Mouse (Mus musculus) midbrain, embryonic 15.5 days (tissue): ENCODE data around the gene Grm8. TPM values are rescaled to one million over a fixed set of nuclear protein-coding genes. Genes with fewer than 3 reads are reported as not detected.

ENCODE experiments used
- ATAC-seq: fragments of 200-750 bp; cut with Nextera tagmentation; replicated peaks from 2 replicates; pipeline ENCODE4 v1.8.0; 2017; ENCODE audit warnings: moderate TSS enrichment
- H3K27ac ChIP-seq: fragments of 300-500 bp; sonication (generic); 2 replicates; pipeline ENCODE4 v1.5.1; 2015; ENCODE audit warnings: mild to moderate bottlenecking, inconsistent platforms
- H3K27me3 ChIP-seq: fragments of 300-500 bp; sonication (generic); replicated peaks from 2 replicates; pipeline ENCODE4 v1.6.1; 2015; ENCODE audit warnings: inconsistent platforms
- H3K36me3 ChIP-seq: fragments of 300-500 bp; sonication (generic); replicated peaks from 2 replicates; pipeline ENCODE4 v1.6.1; 2015; ENCODE audit warnings: inconsistent platforms
- H3K4me1 ChIP-seq: fragments of 300-500 bp; sonication (generic); 2 replicates; pipeline ENCODE4 v1.6.1; 2015; ENCODE audit warnings: inconsistent platforms
- H3K4me2 ChIP-seq: fragments of 300-500 bp; sonication (generic); 2 replicates; pipeline ENCODE4 v1.6.1; 2015; ENCODE audit warnings: inconsistent platforms, mild to moderate bottlenecking, moderate library complexity
- H3K4me3 ChIP-seq: fragments of 300-500 bp; sonication (generic); 2 replicates; pipeline ENCODE4 v1.5.1; 2015; ENCODE audit warnings: mild to moderate bottlenecking, inconsistent platforms
- H3K9ac ChIP-seq: fragments of 300-500 bp; sonication (generic); 2 replicates; pipeline ENCODE4 v1.6.1; 2015; ENCODE audit warnings: mild to moderate bottlenecking, inconsistent platforms
- H3K9me3 ChIP-seq: fragments of 300-500 bp; sonication (generic); 2 replicates; pipeline ENCODE4 v1.6.1; 2016; ENCODE audit warnings: inconsistent platforms
- WGBS: fragments of 180-500 bp; shearing (Covaris S2); methylation state at CpG from one replicate; pipeline ENCODE4 v1.1.7; 2015; ENCODE audit warnings: mixed read lengths; 5-methylcytosine and 5-hydroxymethylcytosine counted together
- microRNA counts: library from miRNA; unstranded; fragments of <30 nt; microRNA quantifications from one replicate; lab custom pipeline; 2016
- microRNA-seq: library from miRNA; unstranded; fragments of <30 nt; microRNA quantifications from one replicate; pipeline ENCODE4, GENCODE M21; 2016
- polyA plus RNA-seq: library from polyadenylated mRNA; unstranded; fragments of >200 nt; fragmentation: Nextera tagmentation; extraction: Ambion mirVana; gene quantifications from 2 replicates; pipeline ENCODE4 v1.2.1, GENCODE M21; 2015

Gene Grm8
- polyA plus RNA-seq, 1 experiment from 2014 or later, result 16.5 TPM

DNA sequence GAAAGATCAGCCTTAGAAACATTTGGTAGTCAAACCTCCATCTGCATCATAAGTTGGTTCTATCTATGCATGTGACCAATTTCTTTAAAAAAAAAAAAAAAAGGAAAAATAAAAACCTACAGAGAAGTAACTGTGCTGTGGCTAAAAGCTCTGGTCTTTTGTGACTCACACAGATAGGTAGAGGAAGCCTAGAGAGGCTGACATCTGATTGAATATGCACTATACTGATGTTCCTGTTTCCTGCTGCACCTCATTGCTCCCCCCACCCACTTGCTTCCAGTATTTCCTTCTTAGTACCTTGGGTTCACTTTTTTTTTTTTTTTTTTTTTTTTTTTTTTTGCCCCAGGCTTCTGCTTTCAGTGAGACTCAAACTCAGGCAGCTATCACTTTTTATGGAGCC is 824.6 kb downstream of the Grm8 start:
- no peak for ATAC-seq
- Histone ChIP-seq H3K9me3 (no peaks in the 10 kb centered on the region), H3K4me3 (no peak overlapping the region), H3K9ac (no peak overlapping the region), H3K36me3 (no peaks in the 10 kb centered on the region), H3K27ac (no peak overlapping the region), H3K27me3 (no peaks in the 10 kb centered on the region), H3K4me2 (no peak overlapping the region), H3K4me1 (no peaks in the 10 kb centered on the region)

DNA sequence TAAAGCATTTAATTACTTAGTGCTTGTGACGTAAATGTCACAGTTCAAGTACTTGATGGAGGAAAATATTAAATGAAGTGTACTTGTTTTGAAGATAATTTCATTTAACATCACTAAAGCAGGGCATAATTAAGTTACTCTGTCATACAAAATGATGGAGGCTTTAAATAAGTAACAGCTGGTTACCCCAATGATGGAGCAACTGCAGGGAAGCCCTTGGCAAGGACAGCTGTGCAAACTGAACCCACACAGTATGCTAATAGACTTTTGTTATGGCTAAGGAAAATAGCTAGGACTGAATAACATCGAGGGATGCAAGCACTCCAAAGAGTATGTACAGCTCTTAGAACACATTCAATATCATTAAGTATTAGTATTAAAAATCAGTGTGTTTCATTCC is 829.6 kb downstream of the Grm8 start:
- Histone ChIP-seq H3K4me2 (no peak overlapping the region), H3K36me3 (no peaks in the 10 kb centered on the region), H3K9ac (no peak overlapping the region), H3K4me3 (no peak overlapping the region), H3K4me1 (no peaks in the 10 kb centered on the region), H3K27ac (no peak overlapping the region), H3K27me3 (no peaks in the 10 kb centered on the region), H3K9me3 (no peaks in the 10 kb centered on the region)
- ATAC-seq, result no peak
- WGBS, result 72% methylated on average over 2 of the region's 2 CpGs

DNA sequence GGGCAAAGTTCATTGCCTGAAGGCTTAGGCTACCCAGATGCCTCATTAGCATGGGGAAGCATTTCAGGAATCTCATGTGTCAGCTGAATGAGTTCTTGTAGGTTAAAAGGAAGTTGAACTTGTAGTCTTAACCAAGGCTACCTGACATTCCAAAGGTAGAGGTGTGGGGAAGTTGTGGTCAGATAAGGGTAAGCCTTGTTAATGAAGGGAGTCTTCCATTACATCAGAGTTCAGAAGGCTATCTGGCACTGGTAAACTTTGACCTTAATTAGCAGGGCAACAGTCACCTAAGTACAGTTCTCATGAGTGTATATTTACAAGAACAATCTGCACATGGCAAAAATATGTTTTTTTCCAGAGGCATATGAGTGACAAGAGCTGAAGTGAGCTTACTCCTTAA is 870.0 kb downstream of the Grm8 start:
- Histone ChIP-seq H3K4me1 (no peaks in the 10 kb centered on the region), H3K27me3 (no peaks in the 10 kb centered on the region), H3K36me3 (no peaks in the 10 kb centered on the region), H3K4me3 (no peak overlapping the region), H3K9me3 (no peaks in the 10 kb centered on the region), H3K9ac (no peak overlapping the region), H3K4me2 (no peak overlapping the region), H3K27ac (no peak overlapping the region)
- ATAC-seq, result no peak

DNA sequence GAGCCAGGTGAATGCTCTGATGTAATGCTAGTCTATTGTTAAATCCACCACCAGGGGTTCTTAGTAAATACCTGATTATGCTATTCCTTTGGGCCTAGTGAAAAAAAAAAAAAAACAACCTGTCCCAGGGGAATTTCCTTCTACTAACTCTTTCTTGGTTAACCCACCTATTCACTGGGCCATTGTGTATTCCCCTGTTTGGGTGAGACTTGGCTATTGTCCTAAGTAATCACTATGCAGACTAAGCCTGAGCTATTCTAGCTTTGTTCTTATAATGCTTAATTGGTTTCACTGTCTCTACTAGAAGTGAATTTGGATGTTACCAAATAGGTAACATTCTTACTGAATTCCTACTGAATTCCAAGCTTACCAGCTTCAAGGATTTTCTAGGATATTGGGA is 872.4 kb downstream of the Grm8 start:
- no peaks in the 10 kb centered on the region for H3K36me3 ChIP-seq
- no peak for ATAC-seq
- no peaks in the 10 kb centered on the region for H3K27me3 ChIP-seq
- no peak overlapping the region for H3K4me3 ChIP-seq
- no peak overlapping the region for H3K9ac ChIP-seq
- H3K4me1 ChIP-seq, result no peaks in the 10 kb centered on the region
- no peak overlapping the region for H3K4me2 ChIP-seq
- no peak overlapping the region for H3K27ac ChIP-seq
- no peaks in the 10 kb centered on the region for H3K9me3 ChIP-seq

DNA sequence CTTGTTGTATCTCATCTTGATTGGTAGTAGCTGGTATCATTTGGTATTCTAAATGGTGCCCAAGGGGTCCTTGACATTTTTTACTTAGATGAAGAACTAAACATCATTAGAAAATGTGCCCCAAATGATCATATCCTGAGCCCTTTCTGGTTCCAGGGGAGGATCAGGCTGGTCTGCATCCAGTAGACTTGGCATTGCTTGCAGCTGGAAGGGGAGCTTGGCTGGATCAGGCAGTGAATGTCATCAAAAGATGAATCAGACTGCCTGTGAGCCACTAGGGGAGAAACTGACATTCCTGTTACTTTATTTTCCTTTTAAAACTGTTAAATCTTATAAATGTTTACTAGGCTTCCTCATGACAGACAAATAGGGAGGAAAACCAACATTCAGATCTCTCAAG is 894.6 kb downstream of the Grm8 start:
- Histone ChIP-seq H3K36me3 (no peaks in the 10 kb centered on the region), H3K9me3 (no peaks in the 10 kb centered on the region), H3K27ac (no peak overlapping the region), H3K4me3 (no peak overlapping the region), H3K27me3 (no peaks in the 10 kb centered on the region), H3K9ac (no peak overlapping the region), H3K4me1 (no peaks in the 10 kb centered on the region), H3K4me2 (no peak overlapping the region)
- ATAC-seq, result no peak

DNA sequence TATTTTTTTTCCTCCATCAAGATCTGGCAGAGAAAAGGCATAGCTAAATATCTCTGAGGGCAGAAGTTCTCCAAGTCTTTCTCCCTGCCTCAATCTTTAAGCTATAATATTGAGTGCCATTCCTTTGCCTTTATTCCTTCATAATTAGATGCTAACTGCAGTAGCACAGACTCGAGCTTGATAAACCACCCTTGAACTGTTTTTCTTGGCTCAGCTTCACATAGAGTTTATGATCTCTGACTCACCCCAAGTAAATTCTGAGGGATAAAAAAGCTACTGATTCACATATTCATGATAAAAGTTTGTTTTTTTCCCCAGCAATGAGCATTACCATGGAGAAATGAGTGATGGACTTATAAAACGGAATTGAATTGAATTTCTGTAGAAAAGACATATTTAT is 895.0 kb downstream of the Grm8 start:
- Histone ChIP-seq H3K27me3 (no peaks in the 10 kb centered on the region), H3K9me3 (no peaks in the 10 kb centered on the region), H3K4me2 (no peak overlapping the region), H3K9ac (no peak overlapping the region), H3K4me3 (no peak overlapping the region), H3K36me3 (no peaks in the 10 kb centered on the region), H3K4me1 (no peaks in the 10 kb centered on the region), H3K27ac (no peak overlapping the region)
- WGBS, result 73% methylated on average over 2 of the region's 2 CpGs
- no peak for ATAC-seq

MicroRNAs within 50 kb of the gene (microRNA counts, 519-probe panel; counts per million panel counts)
- 3,034 counts per million, percentile 69 among the panel's probes with 10 or more counts for microRNA mmu-miR-592 (lab: Ali Mortazavi, UCI)

Small RNA genes lying within 50 kb of the gene (microRNA-seq; reads per million reads assigned to microRNA genes)
- gene Mir592, result 218 reads per million, percentile 62 among the genes with 10 or more reads in this experiment
